Mouse (Mus musculus) myocyte (in vitro differentiated cells): ENCODE results near the gene Wdr66.

Experiments used
- CEBPB ChIP-seq: IDR thresholded peaks from 2 replicates; pipeline ENCODE4 v1.6.1; 2011; ENCODE audit warnings: mild to moderate bottlenecking, moderate library complexity; ENCODE audit not compliant: poor library complexity, insufficient read depth, severe bottlenecking
- POLR2A ChIP-seq: IDR thresholded peaks from one replicate; pipeline ENCODE4 v1.6.1; 2011; ENCODE audit warnings: low read depth, mild to moderate bottlenecking, control low read depth, moderate library complexity; ENCODE audit not compliant: insufficient read length
- POLR2AphosphoS2 ChIP-seq: IDR thresholded peaks from one replicate; pipeline ENCODE4 v1.6.1; 2011; ENCODE audit warnings: low read depth, control low read depth; ENCODE audit not compliant: insufficient read length

GRCm38 (mm10) chr5:123309816-123310215, 57.9 kb downstream of the Wdr66 start:
- TF ChIP-seq POLR2AphosphoS2 (no peak), POLR2A (no peak), CEBPB (no peak)
